ENCODE assay signal across 11 mouse cellular contexts in genomic region chr7:72589241-72589668, GRCm38 (mm10).
DNase-seq lines count a peak whose midpoint lies in the region; ATAC-seq lines count a peak whose summit lies in the region.
"Had no signal": no experiment of that assay in that cellular context is flagged by ENCODE, and none has a peak within 500 bp of the region (broad histone marks: within the 10 kb centered on the region; RNA-seq: fewer than 3 reads in every experiment).

No protein-coding gene starts in this region.

- ATAC-seq in granulocyte monocyte progenitor cell, adult 5-6 weeks (replicated peaks; ENCODE audit: poor library complexity, severe bottlenecking) = no peak
- no peak for ATAC-seq in CD4-positive, CD25-positive, alpha-beta regulatory T cell, adult 4 months
- ATAC-seq: forebrain, embryonic 13.5 days had no signal

- DNase-seq in ovary, adult 18-20 months (ENCODE audit: low spot score) = peak; percentile 3
- no peak for DNase-seq in ovary, postnatal 36 days (ENCODE audit: low spot score)
- peak; percentile 51 for DNase-seq in gastrocnemius, adult 18-20 months (ENCODE audit: low spot score)
- DNase-seq in left cerebral cortex, adult 9 months (ENCODE audit: low spot score in 2 of 2) = peak; percentile 13 to 67
- peak; percentile 24 to 45 for DNase-seq in right cerebral cortex, postnatal 36 days (ENCODE audit: low spot score in 2 of 2)
- DNase-seq in kidney, adult 9 months = no peak
- DNase-seq: adrenal gland, postnatal 14 days; cerebellum, postnatal 36 days had no signal

Comparison
In these comparisons a context has a peak if more than half of its experiments do, and no peak if none do; other contexts are left out.
1. DNase-seq: peak in ovary, adult 18-20 months (single experiment), gastrocnemius, adult 18-20 months (single experiment), left cerebral cortex, adult 9 months (2 of 2) and right cerebral cortex, postnatal 36 days (2 of 2); none in ovary, postnatal 36 days (single experiment) and kidney, adult 9 months (single experiment).